Mouse (Mus musculus) CH12.LX (cell line): ENCODE data around the gene Gm49318. TPM values are rescaled to one million over a fixed set of nuclear protein-coding genes. Genes with fewer than 3 reads are reported as not detected.

Experiments used
- DNase-seq: peaks from one replicate; pipeline ENCODE4 v3.0.0-alpha.2; 2013; ENCODE audit errors: extremely low read depth
- H3K27ac ChIP-seq: 2 replicates; pipeline ENCODE4 v1.5.1; 2012; ENCODE audit warnings: low read depth, mild to moderate bottlenecking, control low read depth, moderate library complexity; ENCODE audit not compliant: insufficient read depth
- H3K27me3 ChIP-seq: replicated peaks from 2 replicates; pipeline ENCODE3; 2012; ENCODE audit warnings: inconsistent platforms
- H3K36me3 ChIP-seq, 2 experiments: replicated peaks in 1 of 2; 2 replicates each; pipeline versions ENCODE3 to v1.6.1; 2012; ENCODE audit warnings: inconsistent platforms in 1 of 2, low read length in 1 of 2, mild to moderate bottlenecking in 1 of 2, mixed read lengths in 1 of 2, moderate library complexity in 1 of 2; ENCODE audit not compliant: control insufficient read depth in 1 of 2, insufficient read depth in 1 of 2
- H3K4me1 ChIP-seq, 2 experiments: 2 replicates each; pipeline ENCODE4 v1.6.1; 2012; ENCODE audit warnings: inconsistent platforms in 1 of 2, moderate library complexity in 1 of 2; ENCODE audit not compliant: insufficient read depth in 2 of 2, control insufficient read depth in 1 of 2
- H3K4me2 ChIP-seq: 2 replicates; pipeline ENCODE4 v1.6.1; 2012; ENCODE audit warnings: low read depth, mild to moderate bottlenecking, control low read depth; ENCODE audit not compliant: poor library complexity, insufficient read depth, severe bottlenecking
- H3K4me3 ChIP-seq, 3 experiments: fragments of 150-350 bp in 1 of 3; sonication (generic) in 1 of 3; replicated peaks in 1 of 3; 2 replicates each; pipeline versions ENCODE3 to v1.5.1; 2011 to 2012; ENCODE audit warnings: low read depth in 2 of 3, low read length in 2 of 3, mild to moderate bottlenecking in 2 of 3, moderate library complexity in 2 of 3, control low read depth in 1 of 3, improper control_type of control experiment in 1 of 3, inconsistent platforms in 1 of 3, mixed read lengths in 1 of 3; ENCODE audit not compliant: poor library complexity in 1 of 3
- H3K79me2 ChIP-seq: replicated peaks from 2 replicates; pipeline ENCODE4 v1.6.1; 2012; ENCODE audit warnings: mild to moderate bottlenecking, moderate library complexity; ENCODE audit not compliant: control insufficient read depth, poor library complexity, insufficient read depth, severe bottlenecking; ENCODE audit errors: extremely low read depth
- H3K9ac ChIP-seq: 2 replicates; pipeline ENCODE4 v1.6.1; 2012; ENCODE audit warnings: low read depth, mild to moderate bottlenecking, control low read depth, moderate library complexity; ENCODE audit not compliant: insufficient read depth
- H3K9me3 ChIP-seq: replicated peaks from 2 replicates; pipeline ENCODE3; 2012; ENCODE audit warnings: low read length, inconsistent platforms, mixed read lengths
- BHLHE40 ChIP-seq: IDR thresholded peaks from 2 replicates; pipeline ENCODE4 v1.6.1; 2011; ENCODE audit warnings: mild to moderate bottlenecking, low read depth, low read length, improper control_type of control experiment
- CHD1 ChIP-seq: IDR thresholded peaks from 2 replicates; pipeline ENCODE4 v1.6.1; 2012; ENCODE audit warnings: low read depth, low read length, improper control_type of control experiment, inconsistent platforms
- CTCF ChIP-seq, 2 experiments: IDR thresholded peaks in 1 of 2; conservative IDR thresholded peaks in 1 of 2; 2 replicates each; pipeline ENCODE4 v1.5.1; 2011 to 2012; ENCODE audit warnings: low read depth in 2 of 2, low read length in 2 of 2, improper control_type of control experiment in 1 of 2, inconsistent platforms in 1 of 2, mild to moderate bottlenecking in 1 of 2, moderate library complexity in 1 of 2
- E2F4 ChIP-seq: IDR thresholded peaks from 2 replicates; pipeline ENCODE4 v1.6.1; 2011; ENCODE audit warnings: low read depth, low read length, improper control_type of control experiment; ENCODE audit not compliant: insufficient replicate concordance
- EP300 ChIP-seq: IDR thresholded peaks from 2 replicates; pipeline ENCODE4 v1.6.1; 2011; ENCODE audit warnings: low read length, improper control_type of control experiment
- ETS1 ChIP-seq: conservative IDR thresholded peaks from 2 replicates; pipeline ENCODE4 v1.6.1; 2012; ENCODE audit warnings: low read depth, mild to moderate bottlenecking, inconsistent platforms, low read length, improper control_type of control experiment, moderate library complexity
- IRF4 ChIP-seq: IDR thresholded peaks from 2 replicates; pipeline ENCODE4 v1.6.1; 2014; ENCODE audit warnings: low read depth, mild to moderate bottlenecking, inconsistent platforms, low read length, improper control_type of control experiment
- JUND ChIP-seq: conservative IDR thresholded peaks from 2 replicates; pipeline ENCODE4 v1.6.1; 2011; ENCODE audit warnings: low read depth, low read length, improper control_type of control experiment
- MAFK ChIP-seq: IDR thresholded peaks from 2 replicates; pipeline ENCODE4 v1.6.1; 2011; ENCODE audit warnings: low read length, improper control_type of control experiment; ENCODE audit not compliant: insufficient replicate concordance
- MEF2A ChIP-seq: IDR thresholded peaks from 2 replicates; pipeline ENCODE4 v1.6.1; 2014; ENCODE audit warnings: low read depth, mild to moderate bottlenecking, inconsistent platforms, low read length, improper control_type of control experiment, borderline replicate concordance
- MXI1 ChIP-seq: IDR thresholded peaks from 2 replicates; pipeline ENCODE4 v1.6.1; 2011; ENCODE audit warnings: mild to moderate bottlenecking, low read depth, low read length, improper control_type of control experiment
- MYC ChIP-seq: IDR thresholded peaks from 2 replicates; pipeline ENCODE4 v1.6.1; 2011; ENCODE audit warnings: low read depth, mild to moderate bottlenecking, improper control_type of control experiment, low read length
- NRF1 ChIP-seq: IDR thresholded peaks from 2 replicates; pipeline ENCODE4 v1.6.1; 2014; ENCODE audit warnings: low read depth, mild to moderate bottlenecking, inconsistent platforms, low read length, improper control_type of control experiment, moderate library complexity
- PAX5 ChIP-seq: IDR thresholded peaks from 2 replicates; pipeline ENCODE4 v1.6.1; 2012; ENCODE audit warnings: low read length, inconsistent platforms, mixed read lengths
- RAD21 ChIP-seq: IDR thresholded peaks from 2 replicates; pipeline ENCODE4 v1.6.1; 2011; ENCODE audit warnings: low read depth, mild to moderate bottlenecking, low read length, improper control_type of control experiment, moderate library complexity
- SMC3 ChIP-seq: IDR thresholded peaks from 2 replicates; pipeline ENCODE4 v1.6.1; 2011; ENCODE audit warnings: low read depth, low read length, improper control_type of control experiment
- UBTF ChIP-seq: IDR thresholded peaks from 2 replicates; pipeline ENCODE4 v1.6.1; 2012; ENCODE audit warnings: low read depth, mild to moderate bottlenecking, inconsistent platforms, low read length, improper control_type of control experiment, moderate library complexity
- ZC3H11A ChIP-seq: IDR thresholded peaks from 2 replicates; pipeline ENCODE4 v1.6.1; 2012; ENCODE audit warnings: low read depth, mild to moderate bottlenecking, inconsistent platforms, low read length, improper control_type of control experiment
- ZKSCAN1 ChIP-seq: IDR thresholded peaks from 2 replicates; pipeline ENCODE4 v1.6.1; 2012; ENCODE audit warnings: low read depth, inconsistent platforms, low read length, improper control_type of control experiment, borderline replicate concordance
- ZNF384 ChIP-seq: IDR thresholded peaks from 2 replicates; pipeline ENCODE4 v1.6.1; 2012; ENCODE audit warnings: low read depth, low read length, improper control_type of control experiment, inconsistent platforms
- dilution Hi-C: fragments of 300-500 bp; cut with MboI; formaldehyde crosslinking; loops from 2 replicates; pipeline ENCODE4 v1.14.3; 2020; ENCODE audit warnings: low sequenced_read_pairs; ENCODE audit not compliant: extremely low pct_unique_long_range_greater_than_20kb, extremely low pct_ligation_motif_present
- in situ Hi-C: fragments of 300-500 bp; cut with MboI; formaldehyde crosslinking; loops from 3 replicates; pipeline ENCODE4 v1.14.3; 2019; ENCODE audit warnings: low sequenced_read_pairs, low pct_ligation_motif_present, low pct_unique_long_range_greater_than_20kb, mixed read lengths
- polyA plus RNA-seq: library from polyadenylated mRNA; unstranded; fragments of >175 nt; gene quantifications from 2 replicates; pipeline ENCODE4 v1.2.1, GENCODE M21; 2012; ENCODE audit warnings: low read depth; ENCODE audit not compliant: insufficient read length
- total RNA-seq, 2 experiments: library from RNA; depleted of rRNA; stranded (reverse); fragments of 300-350 nt in 1 of 2; fragments of >200 nt in 1 of 2; gene quantifications; 2 replicates each; pipeline ENCODE4 v1.2.3; 2012 to 2014

The Gm49318 gene
- total and polyA plus RNA-seq, 3 experiments: not detected

- in situ Hi-C loops: no loop called here
- Histone ChIP-seq H3K4me3 (no peak overlapping the region), H3K4me2 (no peak overlapping the region), H3K27ac (no peak overlapping the region), H3K4me1 (no peaks in the 10 kb centered on the region), H3K79me2 (no peaks in the 10 kb centered on the region), H3K27me3 (peaks cover 1% of the 10 kb centered on the region), H3K9ac (no peak overlapping the region), H3K9me3 (peaks cover 3% of the 10 kb centered on the region), H3K36me3 (no peaks in the 10 kb centered on the region)
- TF ChIP-seq IRF4: no peak
- TF ChIP-seq MEF2A: no peak
- TF ChIP-seq EP300: no peak
- no peak for DNase-seq
- dilution Hi-C loops: no loop called here
These were observed 29.2 kb downstream of the Gm49318 start for GRCm38 (mm10) chr9:22041832-22042231.

DNA sequence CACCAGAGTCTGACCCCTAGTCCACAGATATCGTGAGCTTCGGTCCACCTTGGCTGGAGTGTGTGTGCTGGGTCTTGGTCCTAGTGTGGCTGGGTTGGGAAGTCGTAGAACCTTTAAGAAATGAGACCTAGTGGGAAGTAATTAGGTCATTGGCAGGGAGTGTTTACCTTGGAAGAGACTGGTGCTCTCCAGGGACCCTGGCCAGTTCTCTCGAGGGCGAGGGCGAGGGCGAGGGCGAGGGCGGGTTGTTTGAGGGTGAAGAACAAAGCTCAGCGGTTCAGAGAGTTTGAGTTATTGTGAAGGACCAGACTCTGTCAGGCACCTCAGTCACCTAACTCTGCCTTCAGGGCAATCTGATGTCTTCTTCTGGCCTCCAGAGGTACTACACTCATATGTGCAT lies 33.2 kb downstream of the Gm49318 start:
- in situ Hi-C loops: no loop called here
- Histone ChIP-seq H3K4me2 (no peak overlapping the region), H3K36me3 (no peaks in the 10 kb centered on the region), H3K27ac (no peak overlapping the region), H3K27me3 (peaks cover 1% of the 10 kb centered on the region), H3K4me3 (no peak overlapping the region), H3K9ac (no peak overlapping the region), H3K4me1 (peaks cover 0 to 8% of the 10 kb centered on the region in 2 experiments; a peak in 1 of 4 replicates), H3K9me3 (peaks cover 3% of the 10 kb centered on the region), H3K79me2 (no peaks in the 10 kb centered on the region)
- dilution Hi-C loops: no loop called here
- no peak for DNase-seq
- TF ChIP-seq ZNF384: no peak
- TF ChIP-seq IRF4: no peak
- TF ChIP-seq ZC3H11A: no peak
- TF ChIP-seq ETS1: no peak
- TF ChIP-seq BHLHE40: no peak
- TF ChIP-seq RAD21: no peak
- TF ChIP-seq PAX5: no peak
- no peak for TF ChIP-seq CTCF (conservative IDR thresholded peaks at IDR 0.05 in 1 of 2, IDR thresholded peaks at IDR 0.05 in 1 of 2; ENCODE audit: low read depth in 2 of 2, low read length in 2 of 2)
- TF ChIP-seq CHD1: no peak
- no peak for TF ChIP-seq SMC3
- no peak for TF ChIP-seq MXI1
- TF ChIP-seq ZKSCAN1: no peak
- no peak for TF ChIP-seq JUND
- no peak for TF ChIP-seq MYC
- no peak for TF ChIP-seq MAFK
- no peak for TF ChIP-seq NRF1
- TF ChIP-seq UBTF: no peak
- no peak for TF ChIP-seq E2F4
